Mouse (Mus musculus): Measurements from ENCODE around the gene Dmrt2.

- TF ChIP-seq TAL1 (IDR thresholded peaks at IDR 0.05; ENCODE audit: low read length) (no peak), GATA1 (IDR thresholded peaks at IDR 0.05; ENCODE audit: low read length) (no peak)
Observed at GRCm38 (mm10) chr19:25673224-25674055, 1.2 kb downstream of the Dmrt2 start.
